Mouse (Mus musculus) thymus, adult 2 months (tissue): ENCODE measurements around the gene Dgka. TPM values are rescaled to one million over a fixed set of nuclear protein-coding genes. Genes with fewer than 3 reads are reported as not detected.
A peak's percentile ranks its signal among the peaks of the same experiment; 100 is the strongest.

Source experiments
- DNase-seq: peaks from one replicate; pipeline ENCODE4 v3.0.0; 2021
- H3K27ac ChIP-seq: fragments of 200-500 bp; 2 replicates; pipeline ENCODE4 v1.5.1; 2012; ENCODE audit warnings: low read length, control low read depth; ENCODE audit not compliant: control insufficient read depth, insufficient read depth
- H3K27me3 ChIP-seq: fragments of 200-500 bp; 2 replicates; pipeline ENCODE4 v1.6.1; 2012; ENCODE audit warnings: mild to moderate bottlenecking, low read length, moderate library complexity, mixed read lengths; ENCODE audit not compliant: control insufficient read depth, insufficient read depth
- H3K36me3 ChIP-seq: fragments of 200-500 bp; 2 replicates; pipeline ENCODE4 v1.6.1; 2012; ENCODE audit warnings: mild to moderate bottlenecking, low read length, moderate library complexity; ENCODE audit not compliant: control insufficient read depth, insufficient read depth
- H3K4me1 ChIP-seq: fragments of 200-500 bp; replicated peaks from 2 replicates; pipeline ENCODE4 v1.6.1; 2012; ENCODE audit warnings: low read length; ENCODE audit not compliant: control insufficient read depth, insufficient read depth
- H3K4me3 ChIP-seq: fragments of 200-500 bp; 2 replicates; pipeline ENCODE4 v1.5.1; 2012; ENCODE audit warnings: mild to moderate bottlenecking, low read length, control low read depth, moderate library complexity; ENCODE audit not compliant: control insufficient read depth, insufficient read depth
- CTCF ChIP-seq: fragments of 200-500 bp; IDR thresholded peaks from 2 replicates; pipeline ENCODE4 v1.5.1; 2012; ENCODE audit warnings: mild to moderate bottlenecking, control low read depth, low read length, moderate library complexity, borderline replicate concordance; ENCODE audit not compliant: control insufficient read depth, poor library complexity, insufficient read depth; ENCODE audit errors: extremely low read depth
- POLR2A ChIP-seq: fragments of 200-500 bp; IDR thresholded peaks from 2 replicates; pipeline ENCODE4 v1.6.1; 2012; ENCODE audit warnings: mild to moderate bottlenecking, low read length, control low read depth, moderate library complexity; ENCODE audit not compliant: control insufficient read depth, poor library complexity, insufficient read depth; ENCODE audit errors: extremely low read depth
- WGBS: fragments of 180-500 bp; shearing (Covaris S2); methylation state at CpG from one replicate; pipeline ENCODE4 v1.1.7; 2018; 5-methylcytosine and 5-hydroxymethylcytosine counted together
- polyA plus RNA-seq: library from polyadenylated mRNA; depleted of rRNA; stranded (reverse); fragments of >200 nt; gene quantifications from 2 replicates; pipeline ENCODE4 v1.2.3, GENCODE M21; 2012; rRNA removed

Dgka gene
- polyA plus RNA-seq, 1 experiment: 374 TPM

- peak within 1 kb of the TSS; percentile 67 for H3K4me3 ChIP-seq
- DNase-seq: peak; percentile 87
- peak within 1 kb of the TSS; percentile 32 for H3K27ac ChIP-seq
- H3K4me1 ChIP-seq: peaks cover 5% of the 10 kb centered on the region
- H3K36me3 ChIP-seq: no peaks in the 10 kb centered on the region; the same call in none of the 2 replicates
- TF ChIP-seq CTCF: no peak
- TF ChIP-seq POLR2A: peak; percentile 58; the same call in 1 of the 2 replicates
- WGBS: under 1% methylated on average over 60 of the region's 60 CpGs
- H3K27me3 ChIP-seq: no peaks in the 10 kb centered on the region
Observed at GRCm38 (mm10) chr10:128673763-128674468, 70.7 kb downstream of the Dgka start, which contains the start of gene Suox. Suox (minus strand) TSS chr10:128674073.

- no peaks in the 10 kb centered on the region for H3K27me3 ChIP-seq
- TF ChIP-seq CTCF (no peak), POLR2A (no peak)
- WGBS: 97% methylated on average over 9 of the region's 9 CpGs
Observed at GRCm38 (mm10) chr10:128671148-128671547, 73.5 kb downstream of the Dgka start.

More at GRCm38 (mm10) chr10:128671148-128671547, 73.5 kb downstream of the Dgka start:
- H3K36me3 ChIP-seq: no peaks in the 10 kb centered on the region; the same call in 1 of the 2 replicates
- DNase-seq: no peak
- H3K4me3 ChIP-seq: no peak overlapping the region
- peaks cover 5% of the 10 kb centered on the region for H3K4me1 ChIP-seq
- no peak overlapping the region for H3K27ac ChIP-seq

Other genes starting within 250 kb of the Dgka start
- 2.7 and 3.9 TPM in 2 replicates for gene Myl6b, start 246.2 kb downstream of the Dgka start, polyA plus RNA-seq
- gene Esyt1, start 219.0 kb downstream of the Dgka start, polyA plus RNA-seq: 146 and 155 TPM in 2 replicates
- 25.6 and 27.1 TPM in 2 replicates for gene Zc3h10, start 197.1 kb downstream of the Dgka start, polyA plus RNA-seq
- gene Rpl41, start 195.6 kb downstream of the Dgka start, polyA plus RNA-seq: 1,821 and 2,108 TPM in 2 replicates
- gene Pa2g4, start 178.9 kb downstream of the Dgka start, polyA plus RNA-seq: 46.8 and 52.9 TPM in 2 replicates
- 2.8 and 3.3 TPM in 2 replicates for gene Erbb3, start 155.2 kb downstream of the Dgka start, polyA plus RNA-seq
- 988 and 1,135 TPM in 2 replicates for gene Rps26, start 118.1 kb downstream of the Dgka start, polyA plus RNA-seq
- 6.7 and 8.6 TPM in 2 replicates for gene Ikzf4, start 98.9 kb downstream of the Dgka start, polyA plus RNA-seq
- 19.1 and 21.3 TPM in 2 replicates for gene Suox, start 70.8 kb downstream of the Dgka start, polyA plus RNA-seq
- 73.8 and 86.1 TPM in 2 replicates for gene Rab5b, start 48.6 kb downstream of the Dgka start, polyA plus RNA-seq
- 1.0 TPM in 2 replicates for gene Pmel, start 40.7 kb downstream of the Dgka start, polyA plus RNA-seq
- 87.6 and 100 TPM in 2 replicates for gene Cdk2, start 39.8 kb downstream of the Dgka start, polyA plus RNA-seq
- gene Pym1, start 3.0 kb upstream of the Dgka start, polyA plus RNA-seq: 70.0 and 74.9 TPM in 2 replicates
- 1.8 and 3.9 TPM in 2 replicates for gene Mmp19, start 46.1 kb upstream of the Dgka start, polyA plus RNA-seq
- 19.9 and 21.6 TPM in 2 replicates for gene Dnajc14, start 59.2 kb upstream of the Dgka start, polyA plus RNA-seq
- 17.4 and 20.5 TPM in 2 replicates for gene Tmem198b, start 59.5 kb upstream of the Dgka start, polyA plus RNA-seq
- 8.5 and 12.3 TPM in 2 replicates for gene Sarnp, start 72.5 kb upstream of the Dgka start, polyA plus RNA-seq
- gene Ormdl2, start 76.8 kb upstream of the Dgka start, polyA plus RNA-seq: 68.3 and 82.3 TPM in 2 replicates
- 5.6 and 5.8 TPM in 2 replicates for gene Gdf11, start 146.9 kb upstream of the Dgka start, polyA plus RNA-seq
- gene Cd63, start 156.1 kb upstream of the Dgka start, polyA plus RNA-seq: 43.9 and 62.1 TPM in 2 replicates
- 14.0 and 21.8 TPM in 2 replicates for gene Rdh5, start 178.0 kb upstream of the Dgka start, polyA plus RNA-seq
- 137 and 173 TPM in 2 replicates for gene Bloc1s1, start 179.2 kb upstream of the Dgka start, polyA plus RNA-seq
- gene Itga7, start 189.0 kb upstream of the Dgka start, polyA plus RNA-seq: 5.9 and 14.5 TPM in 2 replicates
- gene Mettl7b, start 216.1 kb upstream of the Dgka start, polyA plus RNA-seq: 0.28 and 1.6 TPM in 2 replicates
- not detected in 2 replicates for gene Olfr9, start 244.6 kb upstream of the Dgka start, polyA plus RNA-seq